Mouse (Mus musculus): Measurements from ENCODE around the gene Gm9747.
A peak's percentile ranks its signal among the peaks of the same experiment; 100 is the strongest.

The Gm9747 gene

DNA sequence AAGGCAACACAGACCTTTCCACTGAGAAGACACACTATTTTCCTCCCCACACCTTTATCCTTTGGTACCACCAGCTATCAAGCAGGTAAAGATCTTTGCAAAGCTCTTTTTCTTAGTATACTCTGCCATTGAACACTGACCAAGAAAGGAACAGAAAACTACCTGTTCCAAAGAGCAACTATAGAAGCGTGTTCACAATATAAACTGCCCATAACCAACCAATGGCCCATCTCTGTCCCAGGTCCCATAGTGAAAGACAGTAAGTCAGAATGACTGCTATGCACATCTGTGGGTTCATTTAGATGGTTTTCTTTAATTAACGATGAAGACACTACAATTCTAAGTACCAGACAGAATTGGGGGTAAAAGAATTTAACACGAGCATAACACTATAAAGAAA is at the start of gene Gm9747:
Gene Gm9747, plus strand, starts transcription at position 301 of the 400 bp plus-strand sequence.
- DNase-seq: no peak

DNA sequence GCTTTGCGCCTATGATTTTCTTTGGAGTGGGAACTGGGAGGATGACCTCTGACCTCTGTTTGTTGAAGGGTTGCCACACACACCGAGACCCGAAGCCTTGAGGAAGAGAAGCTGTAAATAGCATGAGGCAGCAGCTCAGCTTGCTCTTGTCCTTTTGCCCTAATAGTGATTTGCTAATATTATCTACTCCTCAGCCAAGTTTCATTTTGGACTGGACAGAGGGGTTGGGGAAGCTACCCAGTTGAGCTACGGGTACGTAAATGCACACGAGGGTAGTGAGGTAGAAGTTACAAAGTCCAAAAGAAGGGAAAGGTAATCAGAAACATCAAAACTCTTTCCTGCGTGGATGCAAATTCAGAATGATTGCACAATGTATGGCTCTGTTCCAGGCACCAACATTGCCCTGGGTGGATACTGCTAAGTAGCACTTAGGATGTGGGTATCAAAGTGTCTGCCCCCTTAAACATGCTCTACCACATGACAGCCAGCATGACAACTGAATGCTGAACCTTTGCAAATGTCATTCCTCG is 48.9 kb upstream of the Gm9747 start:
- DNase-seq: no peak

DNA sequence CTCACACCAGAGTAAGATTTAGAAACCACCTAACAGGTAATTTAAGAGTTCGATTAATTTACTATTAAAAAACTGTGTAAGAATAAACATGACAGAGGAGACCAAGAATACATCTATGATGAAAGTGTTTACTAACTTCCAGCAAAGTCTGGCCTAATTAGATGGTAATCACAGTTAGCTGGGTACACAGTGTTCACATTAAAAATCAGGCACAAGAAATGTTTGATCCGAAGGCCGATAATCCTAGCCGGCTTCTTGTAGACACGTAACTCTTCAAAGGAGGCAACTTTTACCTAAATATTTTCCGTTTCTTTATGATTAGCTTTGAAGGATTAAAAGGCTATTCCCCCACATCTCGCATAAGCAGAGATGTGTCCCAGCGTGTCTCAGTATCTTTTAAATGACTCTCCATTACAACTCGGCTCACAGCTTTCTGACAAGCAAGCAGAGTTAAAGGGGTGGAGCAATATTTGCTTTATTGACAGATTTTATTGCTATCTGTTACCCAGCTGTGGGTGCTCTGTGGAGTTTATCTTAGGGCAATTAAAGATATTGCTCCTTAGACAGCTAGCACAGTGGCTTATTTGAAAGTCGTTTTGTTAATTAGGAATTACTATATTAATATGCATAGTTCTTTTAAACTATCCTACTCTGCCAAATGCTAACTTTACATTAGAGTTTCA is 44.2 kb upstream of the Gm9747 start:
- DNase-seq: no peak

DNA sequence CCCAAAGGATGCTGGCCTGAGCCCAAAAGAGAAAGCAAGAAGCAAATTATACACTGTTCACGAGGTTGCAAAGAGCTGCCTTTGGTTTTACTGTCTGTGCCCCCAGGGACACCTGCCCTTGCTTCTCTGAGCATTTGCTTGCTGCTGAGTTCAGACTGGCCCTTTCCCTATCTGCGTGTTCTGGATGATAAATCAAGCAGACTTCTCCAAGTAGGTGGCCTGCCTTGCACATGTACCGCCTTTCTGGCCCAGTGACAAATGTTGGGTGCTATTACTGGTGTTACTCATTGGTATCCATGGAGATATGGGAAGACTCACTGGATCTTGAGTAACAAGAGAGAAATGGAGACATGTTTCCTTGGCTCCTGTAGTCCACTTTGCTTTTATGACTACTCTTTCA is 43.4 kb upstream of the Gm9747 start:
- peak; percentile 28 for DNase-seq

DNA sequence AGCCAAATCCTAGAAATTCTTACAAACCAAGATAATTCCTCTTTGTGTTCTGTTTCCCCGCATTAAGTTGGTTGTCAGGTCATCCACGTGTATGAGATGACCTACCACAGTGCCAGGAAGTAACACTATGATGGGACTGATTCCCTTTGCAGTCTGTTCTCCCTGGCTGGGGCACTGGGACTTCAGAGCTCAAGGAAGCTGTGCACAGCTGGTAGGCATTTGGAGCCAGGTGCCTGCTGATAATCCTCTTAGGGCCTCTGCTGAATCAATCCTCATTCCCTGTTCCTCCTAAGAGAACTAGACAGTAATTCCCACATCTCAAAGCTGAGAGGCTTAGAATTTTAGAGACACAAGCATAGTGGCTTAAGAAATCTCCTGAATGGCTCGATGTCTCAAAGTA is 41.3 kb upstream of the Gm9747 start:
- DNase-seq: no peak

DNA sequence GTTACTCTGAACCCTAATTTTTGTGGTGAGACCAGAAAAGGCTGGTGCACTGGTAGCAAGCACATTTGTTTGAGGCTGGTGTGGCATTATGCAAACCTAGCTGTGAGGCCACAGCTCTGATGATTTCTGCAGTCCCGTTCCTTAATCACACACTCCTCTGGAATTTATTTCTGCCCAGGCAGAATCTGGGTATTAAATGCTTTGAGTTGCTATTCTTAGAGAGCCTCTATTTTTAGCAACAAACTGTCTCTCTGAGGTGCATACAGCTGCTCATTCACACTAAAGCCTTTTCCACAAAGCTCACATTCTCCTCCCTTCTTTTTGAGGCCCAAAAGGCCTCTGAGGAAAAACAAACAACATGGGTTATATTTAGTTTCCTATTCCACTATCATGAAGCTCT is 33.0 kb upstream of the Gm9747 start:
- DNase-seq: no peak

DNA sequence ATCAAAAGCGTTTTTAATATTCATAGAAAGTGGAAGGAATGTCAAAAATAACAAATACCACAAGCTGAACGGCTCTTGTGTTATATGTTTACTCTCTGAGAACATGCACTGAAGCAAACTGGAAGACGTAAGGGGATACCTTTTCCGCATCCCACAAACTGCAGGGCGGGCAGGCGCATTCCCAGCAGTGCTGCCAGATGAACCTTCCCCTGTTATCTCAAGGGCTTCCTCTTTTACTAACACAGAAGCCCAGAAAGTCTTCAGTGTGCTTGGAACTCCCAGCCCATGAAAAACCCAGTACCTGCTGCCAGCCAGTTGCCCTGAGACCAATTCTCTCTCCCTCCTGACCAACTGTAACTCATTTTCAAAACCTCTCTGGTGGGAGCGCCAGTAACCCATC is 32.3 kb upstream of the Gm9747 start:
- no peak for DNase-seq

DNA sequence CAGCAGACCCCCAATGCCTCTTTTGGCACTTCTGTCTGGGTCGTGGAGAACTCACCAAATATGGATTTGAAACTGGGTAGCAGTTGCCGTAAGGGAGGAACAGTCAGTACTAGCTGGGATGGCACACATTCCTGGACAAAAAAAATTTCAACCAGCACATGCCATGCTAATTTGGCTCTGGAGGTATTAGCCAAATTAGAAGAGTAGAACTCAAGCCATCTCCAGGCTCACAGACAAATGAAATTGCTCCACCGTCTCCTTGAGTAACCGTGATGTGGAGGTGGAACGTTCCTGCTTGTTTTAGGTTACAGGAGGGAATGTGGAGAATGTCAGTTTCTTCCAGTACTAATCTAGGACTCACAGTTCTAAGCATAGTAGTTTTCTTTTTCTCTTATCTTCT is 25.4 kb upstream of the Gm9747 start:
- no peak for DNase-seq

DNA sequence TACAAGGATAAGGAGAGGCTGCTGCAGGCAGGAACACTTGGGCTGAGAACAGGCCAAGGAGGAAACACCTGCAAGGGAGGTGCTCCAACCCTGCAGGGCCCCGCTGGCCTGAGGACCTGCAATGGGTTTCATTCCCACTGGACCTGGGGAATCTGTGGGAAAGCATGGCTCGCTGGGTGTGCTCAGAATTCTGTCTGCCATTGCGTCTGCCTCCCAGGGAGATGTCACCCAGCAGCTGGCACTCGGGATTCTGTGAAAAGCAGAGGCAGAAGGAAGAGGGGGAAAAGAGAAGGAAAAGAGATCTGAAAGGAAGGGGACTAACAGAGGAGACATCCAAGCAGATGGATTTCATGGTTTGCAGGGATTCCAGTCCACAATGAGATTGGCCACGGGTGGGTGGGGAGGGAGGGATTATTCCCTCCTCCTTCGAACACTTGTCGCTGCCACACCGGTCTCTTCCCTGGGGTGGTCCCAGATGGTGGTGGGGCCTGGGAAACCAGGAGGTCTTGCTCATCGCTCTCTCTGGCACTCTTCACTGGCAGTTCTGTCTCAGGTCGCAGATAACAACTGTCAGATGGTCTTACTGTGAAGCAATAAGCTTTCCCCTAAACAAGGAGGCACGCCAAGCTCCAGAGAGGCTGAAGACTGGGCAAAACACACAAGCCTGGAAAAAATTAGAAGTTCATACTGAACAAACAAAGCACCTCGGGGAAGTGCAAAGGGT is 12.1 kb upstream of the Gm9747 start:
- no peak for DNase-seq

DNA sequence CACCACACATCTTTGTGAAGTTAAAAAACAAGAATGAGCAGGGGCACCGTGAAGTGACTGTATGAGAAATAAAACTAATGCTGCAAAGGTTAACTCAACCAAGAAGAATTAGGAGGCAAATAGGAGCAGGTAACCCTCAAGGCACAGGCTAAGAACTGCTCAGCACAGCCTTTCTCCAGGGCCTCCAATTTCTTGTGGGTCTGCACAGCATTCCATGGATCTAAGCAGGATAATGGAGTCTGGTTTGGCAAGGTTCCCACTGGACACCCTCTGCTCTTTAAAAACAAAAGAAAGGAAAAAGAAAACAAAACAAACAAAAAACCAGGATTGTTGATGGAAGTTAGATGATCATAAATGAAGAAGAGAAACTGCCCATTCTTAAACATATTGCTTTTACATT is 11.4 kb upstream of the Gm9747 start:
- no peak for DNase-seq

DNA sequence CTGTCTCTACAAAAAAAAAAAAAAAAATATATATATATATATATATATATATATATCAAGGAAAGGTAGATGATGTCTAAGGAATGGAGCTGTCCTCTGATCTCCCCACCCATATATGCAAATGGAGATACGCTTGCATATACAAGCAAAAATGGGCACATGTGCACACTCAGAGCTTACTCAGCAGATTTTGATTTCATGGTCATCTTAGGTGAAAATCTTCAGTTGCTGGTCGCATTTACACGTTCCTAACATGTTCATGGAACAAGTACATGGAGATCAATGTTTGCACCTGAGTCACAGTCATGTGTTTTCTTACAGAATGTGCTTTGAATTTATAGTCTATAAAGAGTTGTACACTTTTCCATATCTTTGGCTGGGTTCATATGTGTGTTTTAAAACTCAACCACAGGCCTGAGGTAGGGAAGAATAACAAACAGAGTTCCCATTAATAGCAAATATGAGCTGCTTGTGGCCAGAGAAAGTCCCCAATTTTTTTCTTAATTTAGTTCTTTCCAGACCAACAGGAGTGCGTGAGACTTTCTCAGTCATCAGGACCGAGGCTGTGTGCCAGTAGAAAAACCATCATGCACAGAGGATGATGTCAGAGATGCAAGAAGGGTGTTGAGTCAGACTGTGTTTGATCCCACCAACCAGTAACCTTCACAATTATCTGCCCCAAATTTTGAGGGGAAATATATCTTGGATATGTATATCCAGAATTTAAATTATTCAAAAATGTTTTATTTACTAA is 9.7 kb upstream of the Gm9747 start:
- DNase-seq: no peak

DNA sequence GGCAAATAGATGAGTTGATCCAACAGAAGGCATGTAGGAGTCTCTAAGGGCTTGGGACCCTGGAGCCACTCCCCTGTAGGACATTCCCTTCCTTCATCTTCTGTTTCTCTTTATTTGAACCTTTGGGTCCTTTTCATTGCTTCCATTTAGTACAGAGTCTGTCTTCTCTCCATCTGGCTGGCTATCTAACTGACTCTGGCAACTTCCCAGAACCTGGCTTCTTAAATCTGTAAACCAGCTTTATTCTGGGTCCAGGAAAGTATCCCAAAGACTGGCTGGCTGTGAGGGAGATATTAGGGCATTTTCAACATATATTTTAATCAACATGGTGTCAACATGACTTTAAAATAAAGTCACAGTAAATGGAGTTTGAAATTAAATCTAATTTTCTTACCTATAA is 4.1 kb upstream of the Gm9747 start:
- DNase-seq: no peak

DNA sequence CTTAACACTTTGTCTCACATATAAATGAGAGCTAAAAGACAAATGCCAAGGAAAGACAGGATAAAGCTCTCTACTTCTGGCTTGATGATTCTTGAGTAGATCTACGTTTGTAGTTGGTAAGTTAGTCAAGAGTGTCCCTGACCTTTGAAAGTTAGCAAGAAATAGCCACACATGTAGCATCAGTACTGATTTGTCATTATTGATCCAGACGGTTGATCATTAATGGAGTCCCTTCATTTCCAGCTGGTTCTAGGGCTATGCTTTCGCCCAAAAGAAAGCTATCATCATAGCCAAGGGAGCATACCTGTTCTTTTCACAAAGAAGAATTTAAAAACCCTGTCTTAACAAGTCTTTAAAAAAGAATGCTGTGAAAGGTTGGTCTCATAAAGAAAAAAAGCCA is 1.7 kb downstream of the Gm9747 start:
- no peak for DNase-seq

DNA sequence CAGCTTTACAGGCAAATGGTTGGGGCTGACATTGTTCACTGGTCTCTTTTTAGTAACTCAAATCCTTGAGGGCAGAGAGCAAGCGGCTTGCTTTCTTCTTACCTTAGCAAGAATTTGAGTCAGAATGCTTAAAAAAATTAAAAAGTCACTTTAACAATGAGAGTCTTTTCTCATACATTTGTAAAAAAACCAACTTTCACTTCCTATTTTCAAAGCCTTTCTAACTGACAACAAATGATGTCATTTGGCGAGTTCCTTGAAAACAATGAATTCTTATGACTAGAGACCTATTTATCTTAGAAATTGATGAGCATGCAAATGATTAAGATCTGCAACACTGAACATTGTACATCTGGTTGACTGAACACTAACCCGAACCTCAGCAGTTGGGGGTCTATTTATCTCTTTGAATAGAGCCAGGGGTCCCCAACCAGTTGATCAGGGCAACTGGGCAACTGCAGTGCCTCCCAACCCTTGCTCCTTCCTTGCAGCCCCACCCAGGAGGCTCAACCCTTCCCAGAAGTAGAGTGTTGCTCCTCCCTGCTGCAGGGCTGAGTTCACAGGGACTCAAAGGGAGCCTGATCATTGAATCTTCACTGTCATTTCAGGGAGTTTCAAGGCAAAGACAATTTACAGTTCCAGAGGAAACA is 2.7 kb downstream of the Gm9747 start:
- no peak for DNase-seq

DNA sequence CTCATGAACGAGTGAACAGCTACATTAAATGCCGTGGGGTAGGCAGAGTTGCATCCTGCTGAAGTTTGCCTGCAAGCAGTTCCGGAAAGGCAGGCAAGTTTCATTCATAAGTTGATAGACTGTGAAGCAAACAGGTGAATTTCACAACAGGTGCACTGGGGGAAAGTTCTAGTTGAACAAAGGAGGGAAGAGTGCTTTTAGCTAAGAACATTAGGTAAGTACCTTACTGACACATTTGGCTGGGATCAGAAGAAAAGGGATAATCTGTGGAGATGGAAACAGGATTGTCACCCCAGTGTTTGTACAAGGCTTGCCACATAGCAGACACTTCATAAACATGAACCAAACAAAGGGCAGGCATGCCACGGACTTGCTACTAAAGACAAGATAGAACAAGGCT is 5.3 kb downstream of the Gm9747 start:
- no peak for DNase-seq

DNA sequence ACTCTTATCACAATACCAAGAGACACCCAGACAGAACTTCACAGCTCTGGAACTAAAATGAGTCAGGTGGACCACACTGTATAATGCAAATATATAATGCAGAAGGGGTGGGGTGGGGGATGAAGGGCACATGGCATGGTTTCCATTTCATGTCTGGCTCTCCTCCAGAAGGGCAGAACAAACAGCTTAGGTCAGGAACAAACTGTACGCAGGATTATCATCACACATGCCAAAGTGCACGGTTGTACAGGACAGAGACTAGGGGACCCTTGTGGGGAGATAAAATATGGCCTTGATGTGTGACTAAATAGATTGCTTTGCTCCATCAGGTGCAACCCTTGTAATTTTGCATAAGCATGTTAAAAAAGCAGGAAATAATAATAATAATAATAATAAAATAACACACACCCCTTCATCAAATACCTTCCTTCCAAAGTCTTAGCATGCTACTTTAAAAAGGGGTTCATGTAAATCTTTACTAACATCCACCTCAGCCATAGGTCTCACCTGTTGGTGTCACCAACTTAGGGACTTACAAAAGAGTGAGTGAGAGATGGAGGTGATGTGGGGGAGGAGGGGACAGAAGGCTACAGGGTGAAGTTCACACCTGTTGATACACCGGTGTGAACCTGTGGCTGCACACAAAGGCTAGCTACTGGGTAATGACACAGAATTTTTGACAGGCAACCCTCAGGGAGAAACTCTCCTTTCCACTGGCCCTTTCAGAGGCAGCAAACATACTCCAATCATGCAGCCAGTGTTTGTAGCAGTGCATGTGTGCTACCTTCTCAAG is 6.7 kb downstream of the Gm9747 start:
- DNase-seq: no peak

DNA sequence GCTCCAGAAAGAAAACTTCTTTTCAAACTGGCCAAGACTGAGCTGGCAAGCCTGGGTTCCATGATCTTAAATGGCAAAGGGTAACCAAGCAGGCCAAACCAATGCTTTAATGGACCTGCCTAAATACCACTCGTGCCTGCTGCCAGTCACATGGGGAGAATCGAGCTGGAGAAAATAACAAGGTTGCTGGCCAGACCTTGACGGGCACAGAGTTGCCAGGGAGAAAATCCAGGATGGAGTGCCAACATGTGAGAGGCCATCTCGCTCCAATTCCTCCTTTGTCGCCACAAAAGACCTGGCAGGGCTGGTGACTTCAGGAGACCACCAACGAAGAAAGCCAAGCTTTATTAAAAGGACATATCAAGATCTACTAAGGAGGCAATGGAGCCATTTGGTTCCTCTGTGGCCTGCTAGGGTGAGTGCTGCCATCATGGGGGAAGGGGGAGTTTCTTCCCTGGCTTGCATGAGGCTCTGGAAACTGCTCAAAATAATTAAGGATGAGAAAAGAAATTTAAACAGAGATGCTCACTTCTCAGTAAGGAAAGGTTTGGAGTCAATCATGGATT is 10.4 kb downstream of the Gm9747 start:
- DNase-seq: peak; percentile 35

DNA sequence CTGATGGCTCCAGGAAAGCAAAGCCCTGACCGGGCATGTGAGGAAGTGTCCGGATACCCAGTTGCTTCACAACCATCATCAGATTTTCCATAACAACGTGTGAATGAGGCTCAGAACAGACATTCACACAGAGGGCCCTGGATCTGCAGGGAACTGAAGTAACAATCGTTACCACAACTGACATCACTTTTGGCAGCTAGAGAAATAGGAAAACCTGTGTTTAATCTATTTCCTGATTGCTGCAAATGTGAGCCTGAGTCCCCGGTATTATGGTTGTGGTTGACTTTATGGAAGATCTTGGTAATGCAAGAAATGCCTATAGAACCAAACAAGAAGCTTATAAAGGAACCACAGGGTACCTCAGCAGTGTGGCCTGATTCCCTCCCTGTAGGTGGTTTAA is 12.1 kb downstream of the Gm9747 start:
- DNase-seq: no peak

DNA sequence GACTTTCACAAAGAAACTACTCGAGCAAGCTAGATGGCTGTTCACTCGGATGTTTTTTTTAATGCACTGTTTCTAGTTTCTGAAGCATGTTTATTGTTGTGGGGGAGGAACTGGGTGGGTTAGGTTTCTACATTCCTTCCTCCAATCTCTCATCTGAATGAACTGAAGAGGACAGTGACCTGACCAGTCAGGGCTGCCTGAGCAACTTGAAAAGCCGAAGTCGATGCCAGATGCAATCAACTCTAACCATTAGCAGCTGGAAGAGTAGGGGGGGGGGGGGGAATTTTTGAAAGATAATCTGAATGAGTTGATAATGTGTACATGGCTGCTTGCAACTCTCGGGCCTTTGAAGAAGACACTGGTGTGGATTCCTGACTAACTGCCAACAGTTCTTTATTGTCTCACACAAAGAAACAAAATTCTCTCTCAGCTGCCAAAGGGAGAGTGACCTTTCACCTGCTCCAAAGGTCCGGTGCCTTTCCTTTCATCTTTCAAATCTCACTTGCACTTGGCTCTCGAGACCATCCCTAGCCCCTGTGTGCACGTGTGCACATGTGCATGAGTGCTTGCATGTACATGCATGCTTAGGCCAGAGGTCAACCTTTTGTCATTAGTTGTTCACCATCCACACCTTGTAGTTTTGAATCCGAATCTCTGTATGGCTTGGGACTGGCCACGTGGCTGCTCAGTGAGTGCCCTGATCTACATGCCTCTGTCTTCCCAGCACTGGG is 14.5 kb downstream of the Gm9747 start:
- DNase-seq: peak; percentile 49

DNA sequence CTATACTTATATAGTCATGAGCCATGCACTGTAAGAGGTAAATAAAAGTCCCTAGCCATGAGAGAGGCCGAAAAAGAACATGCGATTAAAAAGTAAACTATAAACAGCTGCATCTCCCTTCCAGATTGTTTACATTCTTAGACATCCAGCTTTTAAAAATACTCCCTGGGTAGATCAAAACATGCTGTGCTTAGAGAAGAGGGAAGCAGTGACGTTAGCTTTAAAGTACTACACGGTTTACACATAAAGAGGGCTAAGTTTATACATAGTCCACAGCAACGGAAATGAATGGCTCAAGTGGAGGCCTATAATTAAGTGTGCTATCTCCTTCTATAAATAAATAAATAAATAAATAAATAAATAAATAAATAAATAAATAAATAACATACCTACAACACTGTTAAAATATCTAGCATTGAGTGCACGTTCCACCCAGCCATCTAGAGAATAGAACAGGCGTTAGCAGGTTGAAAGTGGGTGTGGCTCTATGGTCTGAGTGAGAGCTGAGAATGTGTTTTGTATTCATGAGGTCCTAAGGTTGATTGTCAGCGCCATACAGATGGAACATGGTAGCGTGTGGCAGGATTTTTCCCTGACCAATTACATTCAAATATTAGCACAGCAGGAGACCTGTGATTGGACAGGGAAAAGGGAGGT is 21.0 kb downstream of the Gm9747 start:
- DNase-seq: no peak

DNA sequence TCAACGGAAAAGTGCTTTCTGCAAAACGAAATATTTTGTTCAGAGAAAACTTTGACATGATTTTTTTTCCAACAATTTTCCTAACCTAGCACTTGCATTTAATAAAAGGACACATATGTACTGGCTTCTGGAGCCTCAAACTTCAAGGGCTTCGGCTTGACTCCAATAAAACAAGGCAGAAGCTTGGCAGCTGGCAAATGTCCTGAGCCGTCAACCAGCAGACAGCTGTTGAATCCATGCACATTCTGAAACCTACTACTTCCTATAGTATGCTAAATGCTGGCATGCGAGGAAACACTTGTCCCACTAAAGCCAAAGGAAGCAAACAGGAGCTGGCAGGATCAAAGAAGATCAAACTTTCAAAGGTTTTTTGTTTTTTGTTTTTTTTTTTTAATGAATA is 24.5 kb downstream of the Gm9747 start:
- no peak for DNase-seq

Data from kidney, adult 9 months (tissue).